Mouse (Mus musculus) right cerebral cortex, postnatal 14 days (tissue): Measurements from ENCODE around the gene Trpc5.

Experiments
- DNase-seq: peaks from one replicate; pipeline ENCODE4 v3.0.0; 2022

Trpc5 gene

GRCm38 (mm10) chrX:144335332-144336015 is 352.5 kb downstream of the Trpc5 start:
- DNase-seq: no peak
